Mouse (Mus musculus): ENCODE results near the gene Ehd4. TPM values are rescaled to one million over a fixed set of nuclear protein-coding genes. Genes with fewer than 3 reads are reported as not detected.

Gene Ehd4
- polyA plus RNA-seq, 1 experiment from 2014 or later, result 9.7 TPM

DNA sequence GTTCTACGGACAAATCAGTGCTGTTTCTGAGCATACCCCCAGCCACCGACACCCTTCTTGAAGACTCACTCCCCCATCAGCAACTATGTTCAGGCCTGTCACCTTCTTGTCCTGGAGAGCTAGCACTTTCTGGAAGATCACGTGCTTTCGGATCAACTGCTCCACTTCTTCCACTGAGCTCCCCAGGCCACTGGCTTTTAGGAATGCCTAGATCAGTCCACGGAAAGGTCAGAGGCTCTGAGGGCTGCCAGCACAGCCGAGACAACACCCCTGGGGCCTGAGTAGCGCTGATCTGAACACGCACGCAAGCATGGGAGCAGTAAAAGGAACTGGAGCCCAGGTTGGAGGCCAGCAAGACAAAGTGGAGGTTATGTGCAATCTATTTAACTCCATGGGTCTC, 93.8 kb downstream of the Ehd4 start:
- no peak overlapping the region for H3K27ac ChIP-seq (replicated peaks)
- no peak for ATAC-seq (replicated peaks)
- H3K9ac ChIP-seq (replicated peaks), result no peak overlapping the region
- H3K36me3 ChIP-seq, result no peaks in the 10 kb centered on the region
- H3K27me3 ChIP-seq, result no peaks in the 10 kb centered on the region
- no peaks in the 10 kb centered on the region for H3K4me1 ChIP-seq
- no peak overlapping the region for H3K4me3 ChIP-seq
- 78% methylated on average over 9 of the region's 9 CpGs for WGBS
- no peak overlapping the region for H3K4me2 ChIP-seq (replicated peaks)
- no peaks in the 10 kb centered on the region for H3K9me3 ChIP-seq

DNA sequence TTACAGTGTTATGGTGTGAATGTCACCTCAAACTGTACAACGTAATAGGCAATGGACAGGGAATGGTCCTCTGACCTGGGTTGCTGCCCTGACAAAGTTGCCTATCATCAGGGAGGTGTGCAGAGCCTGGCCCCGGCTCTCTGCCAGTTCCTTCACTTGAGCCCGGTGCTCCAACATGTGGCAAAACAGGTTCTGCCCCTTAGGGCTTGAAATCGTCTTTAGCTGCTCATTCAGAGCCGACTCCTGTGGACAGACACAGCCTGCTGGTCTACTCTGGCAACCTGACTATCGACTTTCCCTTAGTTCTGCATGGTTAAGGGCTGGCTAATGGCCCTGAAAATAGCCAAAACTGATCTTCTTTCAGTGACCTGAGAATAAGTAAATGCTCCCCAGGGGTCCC, 94.2 kb downstream of the Ehd4 start:
- no peaks in the 10 kb centered on the region for H3K4me1 ChIP-seq
- no peak for ATAC-seq (replicated peaks)
- no peak overlapping the region for H3K4me2 ChIP-seq (replicated peaks)
- H3K27me3 ChIP-seq, result no peaks in the 10 kb centered on the region
- H3K36me3 ChIP-seq, result no peaks in the 10 kb centered on the region
- H3K4me3 ChIP-seq, result no peak overlapping the region
- 68% methylated on average over 6 of the region's 6 CpGs for WGBS
- H3K27ac ChIP-seq (replicated peaks), result no peak overlapping the region
- H3K9me3 ChIP-seq, result no peaks in the 10 kb centered on the region
- no peak overlapping the region for H3K9ac ChIP-seq (replicated peaks)

GRCm38 (mm10) chr2:120059466-120059865, 94.9 kb downstream of the Ehd4 start:
- no peaks in the 10 kb centered on the region for H3K36me3 ChIP-seq
- no peaks in the 10 kb centered on the region for H3K27me3 ChIP-seq
- WGBS, result 88% methylated on average over 3 of the region's 3 CpGs
- no peak for ATAC-seq (replicated peaks)
- no peak overlapping the region for H3K9ac ChIP-seq (replicated peaks)
- H3K27ac ChIP-seq (replicated peaks), result no peak overlapping the region
- H3K4me2 ChIP-seq (replicated peaks), result no peak overlapping the region
- no peak overlapping the region for H3K4me3 ChIP-seq
- H3K4me1 ChIP-seq, result no peaks in the 10 kb centered on the region
- H3K9me3 ChIP-seq, result no peaks in the 10 kb centered on the region

GRCm38 (mm10) chr2:120058818-120059217, 95.6 kb downstream of the Ehd4 start:
- 86% methylated on average over 4 of the region's 4 CpGs for WGBS
- H3K36me3 ChIP-seq, result no peaks in the 10 kb centered on the region
- no peak overlapping the region for H3K9ac ChIP-seq (replicated peaks)
- H3K4me1 ChIP-seq, result no peaks in the 10 kb centered on the region
- H3K27me3 ChIP-seq, result no peaks in the 10 kb centered on the region
- H3K9me3 ChIP-seq, result no peaks in the 10 kb centered on the region
- no peak overlapping the region for H3K4me3 ChIP-seq
- no peak for ATAC-seq (replicated peaks)
- no peak overlapping the region for H3K4me2 ChIP-seq (replicated peaks)
- H3K27ac ChIP-seq (replicated peaks), result no peak overlapping the region

DNA sequence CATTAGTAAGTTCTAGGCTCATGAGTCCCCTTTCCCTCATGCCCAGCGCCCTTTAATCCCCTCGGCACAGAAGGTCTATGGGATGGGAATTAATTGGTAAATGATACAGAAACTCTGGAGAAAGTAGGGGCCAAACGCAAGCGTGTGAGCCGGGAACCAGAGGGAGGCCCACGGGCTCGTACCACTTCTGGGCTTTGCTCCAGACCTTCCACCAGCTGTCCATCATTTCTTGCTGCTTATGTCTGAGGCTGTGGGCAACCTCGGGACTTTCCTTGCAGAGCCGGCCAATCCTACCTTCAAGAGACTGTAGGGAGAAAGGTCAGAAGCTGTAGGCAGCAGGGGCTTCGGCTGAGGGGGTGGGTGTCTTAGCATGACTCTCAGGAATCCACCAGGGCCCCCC, 98.5 kb downstream of the Ehd4 start:
- Histone ChIP-seq H3K9me3 (no peaks in the 10 kb centered on the region), H3K36me3 (no peaks in the 10 kb centered on the region), H3K4me3 (no peak overlapping the region), H3K4me2 (replicated peaks) (no peak overlapping the region), H3K27me3 (no peaks in the 10 kb centered on the region), H3K9ac (replicated peaks) (no peak overlapping the region), H3K4me1 (no peaks in the 10 kb centered on the region), H3K27ac (replicated peaks) (no peak overlapping the region)
- no peak for ATAC-seq (replicated peaks)
- 66% methylated on average over 10 of the region's 10 CpGs for WGBS

DNA sequence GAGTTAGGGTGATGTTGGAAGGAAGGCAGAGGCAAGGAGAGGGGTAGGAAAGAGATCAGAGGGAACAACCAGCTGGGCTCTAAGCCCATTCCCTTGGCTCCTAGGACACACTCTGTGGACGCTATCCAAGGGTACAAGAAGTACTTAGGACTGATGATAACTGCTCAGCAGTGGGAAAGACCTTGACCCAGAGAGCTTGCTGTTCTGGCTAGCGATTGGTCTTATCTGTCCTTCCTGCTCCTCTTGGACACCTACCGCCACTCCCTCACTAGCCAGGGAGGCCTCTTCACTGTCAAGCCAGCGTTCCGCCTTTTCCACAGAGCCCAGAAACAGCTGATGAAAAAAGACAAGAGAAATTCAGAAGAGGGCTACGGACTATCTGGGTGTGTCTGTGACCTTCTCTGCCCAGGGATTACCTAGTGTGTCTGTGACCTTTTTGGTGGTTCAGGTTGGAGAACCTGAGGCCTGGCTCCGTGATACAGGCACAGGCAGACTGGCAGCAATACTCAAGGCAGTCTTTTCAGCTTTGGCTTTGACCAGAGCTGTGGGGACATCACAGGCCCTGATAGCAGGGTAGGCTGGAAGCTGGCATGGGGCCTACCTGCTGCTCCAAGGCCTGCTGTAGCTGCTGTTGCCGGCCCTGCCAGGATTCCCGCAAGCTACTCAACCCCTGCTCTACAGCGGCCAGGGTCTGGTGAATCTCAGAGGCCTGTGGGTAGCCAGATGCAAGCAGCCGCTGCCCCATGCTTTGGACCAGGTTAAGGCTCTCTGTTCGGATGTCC, 99.4 kb downstream of the Ehd4 start:
- Histone ChIP-seq H3K27ac (replicated peaks) (no peak overlapping the region), H3K36me3 (no peaks in the 10 kb centered on the region), H3K9me3 (no peaks in the 10 kb centered on the region), H3K4me2 (replicated peaks) (no peak overlapping the region), H3K27me3 (no peaks in the 10 kb centered on the region), H3K4me3 (no peak overlapping the region), H3K4me1 (no peaks in the 10 kb centered on the region), H3K9ac (replicated peaks) (no peak overlapping the region)
- WGBS, result 91% methylated on average over 12 of the region's 12 CpGs
- no peak for ATAC-seq (replicated peaks)

DNA sequence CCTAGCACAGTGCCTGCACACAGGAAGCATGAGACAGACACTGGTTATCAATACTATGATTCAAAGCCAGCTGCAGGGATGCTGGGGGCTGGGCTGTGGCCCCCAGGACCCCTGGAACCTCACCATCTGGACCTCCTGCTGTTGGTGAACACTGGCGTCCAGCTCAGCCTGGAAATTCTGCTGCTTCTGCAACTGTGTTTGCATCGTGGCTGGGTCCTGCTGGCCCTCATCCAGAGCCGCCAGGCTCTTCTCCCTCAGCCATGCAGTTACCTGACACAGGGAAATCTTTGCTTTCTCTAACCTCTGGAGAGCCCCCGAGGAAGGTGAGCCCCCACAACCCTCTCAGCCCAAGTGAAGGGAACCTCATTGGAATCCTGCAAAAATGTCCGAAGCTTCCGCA, 103.0 kb downstream of the Ehd4 start:
- Histone ChIP-seq H3K4me2 (replicated peaks) (no peak overlapping the region), H3K9ac (replicated peaks) (no peak overlapping the region), H3K27me3 (no peaks in the 10 kb centered on the region), H3K36me3 (no peaks in the 10 kb centered on the region), H3K4me3 (no peak overlapping the region), H3K27ac (replicated peaks) (no peak overlapping the region), H3K9me3 (no peaks in the 10 kb centered on the region), H3K4me1 (no peaks in the 10 kb centered on the region)
- ATAC-seq (replicated peaks), result no peak
- WGBS, result 52% methylated on average over 6 of the region's 6 CpGs

DNA sequence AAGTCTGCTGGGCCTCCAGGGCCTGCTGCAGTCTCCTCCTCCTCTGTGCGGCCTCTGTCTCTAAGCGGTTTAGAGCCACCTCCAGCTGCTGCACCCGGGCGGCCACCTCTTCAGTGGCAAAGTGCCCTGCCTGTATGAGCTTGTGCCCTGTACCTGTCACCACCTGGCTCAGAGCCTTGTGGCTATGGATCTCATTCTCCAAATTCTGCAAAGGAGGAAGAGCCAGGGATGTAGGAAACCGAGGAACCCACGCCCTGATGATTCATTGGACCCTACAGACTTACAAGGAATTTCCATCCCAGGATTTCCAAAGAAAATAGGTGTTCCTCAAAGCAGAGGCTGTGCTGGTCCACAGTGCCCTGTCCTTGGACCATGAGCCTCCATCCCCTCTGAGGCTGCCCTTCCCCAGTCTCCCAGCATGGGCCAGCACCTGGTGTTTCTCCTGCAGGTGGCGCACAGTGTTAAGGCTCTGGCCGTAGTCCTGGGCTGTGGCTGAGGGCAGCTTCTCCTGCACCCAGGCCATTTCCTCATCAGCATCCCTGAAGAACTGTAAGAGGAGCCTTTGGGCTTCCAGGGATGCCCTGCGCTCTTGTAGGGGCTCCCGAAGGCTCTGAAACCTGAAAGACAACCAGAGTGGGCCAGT, 104.7 kb downstream of the Ehd4 start:
- 66% methylated on average over 10 of the region's 10 CpGs for WGBS
- Histone ChIP-seq H3K27ac (replicated peaks) (no peak overlapping the region), H3K4me2 (replicated peaks) (no peak overlapping the region), H3K4me3 (no peak overlapping the region), H3K4me1 (no peaks in the 10 kb centered on the region), H3K36me3 (no peaks in the 10 kb centered on the region), H3K27me3 (no peaks in the 10 kb centered on the region), H3K9me3 (no peaks in the 10 kb centered on the region), H3K9ac (replicated peaks) (no peak overlapping the region)
- no peak for ATAC-seq (replicated peaks)

DNA sequence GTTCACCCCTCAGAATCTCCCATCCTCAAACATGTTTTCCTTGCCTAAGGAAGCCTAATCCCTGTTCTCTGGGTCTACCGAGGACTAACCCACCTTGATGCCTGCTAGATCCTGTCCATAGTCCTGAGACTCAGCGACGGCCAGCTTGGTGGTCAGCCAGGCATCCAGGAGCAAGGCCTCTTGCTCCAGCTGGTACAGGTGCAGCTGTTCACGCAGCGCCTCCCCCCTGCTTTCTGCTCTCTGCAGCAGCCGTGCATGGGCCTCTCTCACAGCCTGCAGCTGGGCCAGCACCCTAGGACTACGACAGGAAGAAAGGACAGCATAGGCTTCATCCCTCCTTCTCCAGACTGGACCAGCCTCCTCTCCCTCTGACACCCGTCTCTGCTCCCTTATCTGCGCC, 106.2 kb downstream of the Ehd4 start:
- Histone ChIP-seq H3K36me3 (no peaks in the 10 kb centered on the region), H3K27me3 (no peaks in the 10 kb centered on the region), H3K4me2 (replicated peaks) (no peak overlapping the region), H3K4me1 (no peaks in the 10 kb centered on the region), H3K9ac (replicated peaks) (no peak overlapping the region), H3K4me3 (no peak overlapping the region), H3K27ac (replicated peaks) (no peak overlapping the region), H3K9me3 (no peaks in the 10 kb centered on the region)
- ATAC-seq (replicated peaks), result no peak
- WGBS, result 79% methylated on average over 9 of the region's 9 CpGs

DNA sequence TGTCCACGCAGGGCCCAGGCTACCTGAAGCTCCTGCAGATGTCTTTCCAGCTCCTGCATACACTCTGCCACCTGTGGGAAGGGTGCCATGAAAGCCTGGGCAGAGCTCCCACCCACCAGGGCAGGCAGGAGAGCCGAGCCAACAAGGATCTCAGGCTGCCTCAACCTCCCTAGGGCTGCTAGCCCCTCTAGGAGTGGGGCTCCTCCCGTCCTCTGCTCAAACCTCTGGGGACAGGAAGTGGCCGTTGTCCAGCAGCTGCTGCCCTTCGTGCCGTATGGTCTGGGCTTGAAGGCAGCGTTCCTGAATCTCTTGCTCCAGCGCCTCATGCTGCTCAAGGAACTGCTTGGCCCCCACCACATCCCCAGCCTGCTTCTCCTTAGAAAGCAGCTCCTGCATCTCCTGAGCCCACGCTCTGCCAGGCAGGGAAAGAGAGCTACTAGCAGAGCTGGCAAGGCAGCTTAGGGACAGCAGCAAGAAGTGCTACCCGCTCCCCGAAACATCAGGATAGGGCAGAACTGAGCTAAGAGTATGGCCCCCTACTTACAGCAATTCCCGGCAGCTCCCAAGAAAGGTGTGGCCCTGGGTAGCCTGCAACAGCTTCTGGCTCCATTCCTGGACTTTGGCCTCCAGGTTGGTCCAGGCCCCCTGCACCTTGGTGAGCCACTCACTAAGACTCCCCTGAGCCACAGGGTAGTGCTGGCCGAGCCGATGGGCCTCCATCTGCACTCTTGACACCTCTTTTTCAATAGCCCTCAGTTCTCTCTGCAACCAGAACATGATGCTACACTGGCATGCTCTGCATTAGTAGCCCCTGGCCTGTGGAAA, 107.7 kb downstream of the Ehd4 start:
- 73% methylated on average over 14 of the region's 14 CpGs for WGBS
- Histone ChIP-seq H3K4me1 (no peaks in the 10 kb centered on the region), H3K36me3 (peaks cover 5% of the 10 kb centered on the region), H3K27me3 (no peaks in the 10 kb centered on the region), H3K4me3 (no peak overlapping the region), H3K4me2 (replicated peaks) (no peak overlapping the region), H3K9ac (replicated peaks) (no peak overlapping the region), H3K27ac (replicated peaks) (no peak overlapping the region), H3K9me3 (no peaks in the 10 kb centered on the region)
- ATAC-seq (replicated peaks), result no peak

DNA sequence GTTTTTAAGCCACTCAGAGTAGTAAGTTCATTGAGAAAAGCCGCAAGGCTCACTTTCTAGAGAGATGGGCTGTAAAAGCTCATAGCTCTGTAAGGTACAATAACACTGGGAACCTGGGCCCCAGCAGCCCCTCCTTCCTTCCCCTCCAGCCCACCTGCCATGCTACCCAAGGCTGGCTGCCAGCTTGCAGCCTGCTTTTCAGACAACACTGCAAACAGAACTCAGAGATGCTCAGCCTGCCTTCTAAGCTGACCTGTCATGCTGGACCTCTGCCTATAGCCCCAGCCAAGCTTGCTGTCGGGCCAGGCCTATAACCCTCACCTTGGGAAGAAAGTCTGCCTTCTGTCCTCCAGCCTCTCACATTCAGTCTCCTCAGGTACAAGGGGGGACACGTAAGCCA, 109.7 kb downstream of the Ehd4 start:
- H3K4me1 ChIP-seq, result no peaks in the 10 kb centered on the region
- no peak overlapping the region for H3K27ac ChIP-seq (replicated peaks)
- H3K4me2 ChIP-seq (replicated peaks), result no peak overlapping the region
- 71% methylated on average over 3 of the region's 3 CpGs for WGBS
- no peaks in the 10 kb centered on the region for H3K9me3 ChIP-seq
- H3K36me3 ChIP-seq, result peaks cover 16% of the 10 kb centered on the region
- no peak overlapping the region for H3K9ac ChIP-seq (replicated peaks)
- no peak overlapping the region for H3K4me3 ChIP-seq
- no peaks in the 10 kb centered on the region for H3K27me3 ChIP-seq
- ATAC-seq (replicated peaks), result no peak

GRCm38 (mm10) chr2:120044101-120044603, 110.3 kb downstream of the Ehd4 start:
- no peak for ATAC-seq (replicated peaks)
- Histone ChIP-seq H3K27ac (replicated peaks) (no peak overlapping the region), H3K36me3 (peaks cover 21% of the 10 kb centered on the region), H3K27me3 (no peaks in the 10 kb centered on the region), H3K4me3 (no peak overlapping the region), H3K9me3 (no peaks in the 10 kb centered on the region), H3K4me1 (no peaks in the 10 kb centered on the region), H3K9ac (replicated peaks) (no peak overlapping the region), H3K4me2 (replicated peaks) (no peak overlapping the region)
- WGBS, result 62% methylated on average over 4 of the region's 4 CpGs

All from forebrain, embryonic 15.5 days (tissue).